Mouse (Mus musculus): ENCODE data around the gene Arl2.
A peak's percentile ranks its signal among the peaks of the same experiment; 100 is the strongest.

Arl2 gene

GRCm38 (mm10) chr19:6126789-6127580 lies 14.4 kb downstream of the Arl2 start:
- no peak for DNase-seq (ENCODE audit: low read depth, low spot score)

DNA sequence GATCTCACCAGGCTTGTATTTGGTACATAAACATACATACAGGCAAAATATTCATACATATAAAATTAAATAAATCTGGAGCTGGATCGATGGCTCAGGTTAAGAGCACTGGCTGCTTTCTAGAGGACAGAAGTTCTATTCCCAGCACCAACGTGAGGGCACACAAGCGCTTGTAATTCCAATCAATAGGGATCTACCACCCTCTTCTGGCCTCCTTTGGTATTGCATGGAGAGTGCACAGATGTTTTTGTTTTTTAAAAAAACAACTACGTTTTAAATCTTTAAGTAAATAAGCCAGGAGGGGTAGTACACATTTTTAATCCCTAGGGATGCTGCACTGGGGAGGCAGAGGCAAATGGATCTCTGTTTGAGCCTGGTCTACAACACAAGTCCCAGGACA lies 15.1 kb downstream of the Arl2 start:
- no peak for DNase-seq (ENCODE audit: low read depth, low spot score)

- DNase-seq (ENCODE audit: low read depth, low spot score), result no peak
These were observed 16.4 kb downstream of the Arl2 start for GRCm38 (mm10) chr19:6124898-6125297.

- DNase-seq (ENCODE audit: low read depth, low spot score), result no peak
These were observed 18.0 kb downstream of the Arl2 start for GRCm38 (mm10) chr19:6123330-6123729.

- DNase-seq (ENCODE audit: low read depth, low spot score), result no peak
These were observed 19.6 kb downstream of the Arl2 start for GRCm38 (mm10) chr19:6121761-6122160.

- no peak for DNase-seq (ENCODE audit: low read depth, low spot score)
These were observed 22.6 kb downstream of the Arl2 start for GRCm38 (mm10) chr19:6118677-6119185.

GRCm38 (mm10) chr19:6117986-6118676 lies 23.2 kb downstream of the Arl2 start, which contains the start of gene Sac3d1:
Gene Sac3d1 (minus strand): TSS chr19:6118650.
- DNase-seq (ENCODE audit: low read depth, low spot score), result peak; percentile 91

DNA sequence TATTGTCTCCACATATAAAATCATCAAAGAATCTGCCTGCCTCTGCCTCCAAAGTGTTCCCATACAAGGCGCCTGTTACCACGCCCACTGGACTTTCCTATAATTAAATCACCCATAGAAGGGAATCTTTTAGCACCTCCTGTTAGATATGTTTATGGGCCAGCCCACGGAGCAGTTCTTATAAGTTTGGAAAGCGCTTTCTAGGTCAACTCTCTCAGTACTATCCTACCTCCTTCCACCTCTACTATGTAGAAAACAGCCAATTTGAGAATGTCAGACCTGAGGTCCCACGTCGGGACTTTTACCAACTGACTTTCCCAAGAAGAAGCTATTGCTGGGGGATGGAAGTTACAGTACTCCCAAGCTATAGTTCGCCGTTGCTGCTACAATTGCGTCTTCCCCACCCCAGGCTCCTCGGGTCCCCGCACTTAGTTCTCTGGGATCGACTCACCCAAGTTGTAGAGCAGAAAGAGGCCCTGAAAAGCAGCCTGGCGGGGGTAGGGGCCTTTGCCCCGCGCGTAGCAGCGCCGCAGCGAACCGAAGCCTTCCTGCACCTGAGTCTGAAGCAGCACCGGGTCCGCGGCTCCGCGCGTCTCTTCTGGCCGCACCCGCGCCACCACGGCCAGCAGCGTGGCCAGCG lies 23.9 kb downstream of the Arl2 start:
- DNase-seq (ENCODE audit: low read depth, low spot score), result no peak

- DNase-seq (ENCODE audit: low read depth, low spot score), result no peak
These were observed 25.1 kb downstream of the Arl2 start for GRCm38 (mm10) chr19:6116113-6116850.

DNA sequence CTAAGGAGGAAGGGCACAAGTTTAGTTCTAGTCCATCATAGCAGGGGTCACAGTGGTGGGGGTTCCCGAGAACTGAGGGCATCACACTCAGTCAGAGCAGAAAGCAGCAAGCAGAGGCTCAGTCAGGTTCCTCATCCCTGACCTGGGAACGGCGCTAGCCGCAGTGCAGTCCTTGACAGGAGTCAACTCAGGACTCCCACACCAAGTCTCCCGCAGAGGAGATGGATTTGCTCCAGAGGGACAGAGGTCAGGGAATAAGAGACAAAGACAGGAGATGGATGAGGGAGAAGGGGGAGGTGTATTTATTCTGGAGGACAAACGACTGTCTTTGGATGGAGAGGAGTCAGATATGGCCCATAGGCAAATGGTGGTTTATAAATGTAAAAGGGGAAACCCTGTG lies 28.2 kb downstream of the Arl2 start:
- no peak for DNase-seq (ENCODE audit: low read depth, low spot score)

DNA sequence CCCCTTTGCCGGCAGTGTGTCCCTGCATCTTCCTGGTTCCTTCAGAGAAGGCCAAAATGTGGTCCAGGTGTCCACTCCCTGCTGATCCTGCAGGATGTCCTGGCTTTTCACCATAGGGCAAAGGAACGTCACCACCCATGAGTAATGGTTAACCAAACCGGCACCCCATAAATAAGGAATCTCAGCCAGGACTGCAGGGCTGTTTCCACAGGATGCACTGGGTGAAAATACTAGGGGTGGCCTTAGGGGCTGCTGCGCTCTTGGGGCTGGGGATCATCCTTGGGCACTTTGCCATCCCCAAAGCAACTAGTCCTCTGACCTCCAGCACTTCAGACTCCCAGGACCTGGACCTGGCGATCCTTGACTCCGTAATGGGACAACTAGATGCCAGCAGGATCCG lies 35.8 kb downstream of the Arl2 start, which contains the start of gene Naaladl1:
TSS of gene Naaladl1 (plus strand) at position 197 of the 400 bp plus-strand sequence.
- no peak for DNase-seq (ENCODE audit: low read depth, low spot score)

DNA sequence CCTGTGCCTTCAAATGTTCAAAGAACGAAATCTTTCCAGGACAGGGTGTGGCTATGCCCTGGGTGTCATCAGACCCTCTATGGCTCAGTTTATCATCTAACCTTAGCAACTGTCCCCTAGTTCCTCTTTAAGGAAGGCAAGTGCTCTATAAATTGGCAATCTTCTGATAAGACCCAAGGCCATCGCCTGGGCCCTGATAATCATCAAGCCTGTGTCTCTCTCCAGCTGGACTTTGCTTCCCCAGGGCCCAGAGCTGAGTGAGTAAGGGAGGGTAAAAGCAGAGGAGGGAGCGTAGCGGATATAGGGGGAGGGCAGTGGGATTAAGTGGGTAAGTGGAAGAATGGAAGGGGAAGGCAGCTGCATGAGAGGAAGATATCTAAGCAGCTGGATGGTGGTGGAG lies 36.9 kb downstream of the Arl2 start:
- DNase-seq (ENCODE audit: low read depth, low spot score), result no peak

GRCm38 (mm10) chr19:6102169-6102853 lies 39.0 kb downstream of the Arl2 start:
- no peak for DNase-seq (ENCODE audit: low read depth, low spot score)

- DNase-seq (ENCODE audit: low read depth, low spot score), result no peak
These were observed 40.2 kb downstream of the Arl2 start for GRCm38 (mm10) chr19:6101186-6101585.

GRCm38 (mm10) chr19:6097847-6098246 lies 43.5 kb downstream of the Arl2 start:
- no peak for DNase-seq (ENCODE audit: low read depth, low spot score)

DNA sequence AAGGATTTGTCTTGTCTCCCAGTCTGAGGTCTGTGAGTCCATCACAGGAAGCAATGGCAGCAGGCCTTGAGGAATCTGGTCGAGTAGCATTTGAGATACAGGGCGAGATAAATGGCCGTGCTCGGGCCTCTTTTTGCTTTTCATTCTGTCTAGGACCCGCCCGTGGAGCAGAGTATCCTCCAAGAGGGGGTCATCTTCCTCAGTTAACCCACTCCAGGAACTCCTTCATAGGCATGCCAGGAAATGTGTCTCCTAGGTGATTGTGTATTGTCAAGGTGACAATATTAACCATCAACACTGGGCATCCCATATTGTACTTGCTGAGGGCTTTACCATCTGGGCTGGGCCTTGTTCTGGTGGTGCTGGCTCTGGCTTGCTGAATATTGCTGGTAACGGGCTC lies 47.2 kb downstream of the Arl2 start, which contains the start of gene AC131692.1:
TSS of gene AC131692.1 (plus strand) at position 301 of the 400 bp plus-strand sequence.
- no peak for DNase-seq (ENCODE audit: low read depth, low spot score)

- DNase-seq (ENCODE audit: low read depth, low spot score), result no peak
These were observed 52.5 kb downstream of the Arl2 start for GRCm38 (mm10) chr19:6088841-6089240.

GRCm38 (mm10) chr19:6085417-6085879 lies 55.9 kb downstream of the Arl2 start:
- peak; percentile 55 for DNase-seq (ENCODE audit: low read depth, low spot score)

DNA sequence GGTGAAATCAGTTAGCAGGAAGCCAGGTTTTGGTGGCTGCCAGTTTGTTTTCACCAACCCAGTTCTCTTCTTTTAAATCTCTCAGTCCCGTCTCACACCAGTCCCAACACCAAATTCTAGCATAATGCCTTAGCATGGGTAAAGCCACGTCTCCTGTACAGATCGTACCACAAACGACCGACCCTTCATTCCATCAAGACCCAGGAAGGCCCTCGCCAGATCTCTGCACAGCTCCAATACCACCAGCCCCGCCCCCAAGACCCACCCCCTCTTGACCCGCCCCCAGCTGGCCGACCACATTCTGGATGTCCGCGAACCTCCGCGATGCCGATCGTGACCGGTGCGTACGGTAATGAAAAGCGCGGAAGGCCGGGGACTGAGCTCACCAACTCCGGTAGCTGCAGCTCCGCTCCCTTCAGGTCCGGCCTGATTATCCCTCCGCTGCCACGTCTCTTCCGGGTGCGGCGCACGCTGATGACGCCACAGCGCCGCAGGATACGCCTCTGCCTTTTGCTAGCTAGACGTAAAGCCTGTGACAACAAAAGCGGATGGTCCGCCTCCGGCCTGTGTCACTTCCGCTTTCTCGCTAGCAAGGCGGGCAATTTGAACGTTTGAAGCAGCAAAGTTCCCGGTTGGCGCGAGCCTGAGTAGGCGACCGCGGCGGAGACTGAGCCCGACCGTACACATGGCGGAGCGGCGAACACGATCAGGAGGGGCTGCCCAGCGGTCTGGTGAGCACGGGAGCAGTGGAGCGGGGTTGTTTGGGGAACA lies 56.7 kb downstream of the Arl2 start, which contains the start of the genes Zfpl1 and Cdca5:
TSS of gene Zfpl1 (minus strand) at position 479 of the 771 bp plus-strand sequence.
TSS of gene Cdca5 (plus strand) at position 506 of the 771 bp plus-strand sequence.
- peak; percentile 98 for DNase-seq (ENCODE audit: low read depth, low spot score)

Measured in embryo, embryonic 11.5 days (tissue).